Mouse (Mus musculus) regulatory T cell (primary cell): ENCODE results near the gene Paics.

Source experiments
- in situ Hi-C: fragments of 300-600 bp; cut with MboI, MseI; formaldehyde crosslinking; loops from one replicate; pipeline ENCODE4 v1.15.1; 2025; ENCODE audit warnings: high pct_unique_total_duplicates

Gene Paics

DNA sequence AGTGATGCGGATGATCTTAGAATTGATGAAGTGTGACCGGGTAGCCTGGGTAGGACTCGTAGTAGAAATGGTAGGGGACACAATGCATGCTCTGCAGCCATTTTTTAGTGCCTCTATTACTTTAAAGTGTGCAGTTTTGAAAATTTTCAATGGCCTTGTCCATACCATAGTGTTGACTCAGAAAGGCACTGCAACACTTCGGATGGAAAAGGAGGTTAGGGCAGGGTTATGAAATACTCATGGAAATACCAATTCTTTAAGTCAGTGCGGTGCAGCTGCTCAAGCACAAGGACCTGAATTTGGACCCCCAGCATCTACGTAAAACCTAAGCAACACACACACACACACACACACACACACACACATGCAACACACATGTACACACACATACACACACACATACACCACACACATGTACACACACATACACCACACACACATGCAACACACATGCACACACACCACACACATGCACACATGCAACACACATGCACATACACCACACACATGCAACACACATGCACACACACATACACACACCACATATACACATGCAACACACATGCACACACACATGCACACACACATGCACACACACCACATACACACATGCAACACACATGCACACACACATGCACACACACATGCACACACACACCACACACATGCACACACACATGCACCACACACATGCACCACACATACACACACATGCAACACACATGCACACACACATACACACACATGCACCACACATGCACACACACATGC lies 53.1 kb downstream of the Paics start, which contains the start of gene Arl9:
Arl9 (plus strand) TSS at position 5 of the 771 bp plus-strand sequence.
- in situ Hi-C loops, result no loop called here

DNA sequence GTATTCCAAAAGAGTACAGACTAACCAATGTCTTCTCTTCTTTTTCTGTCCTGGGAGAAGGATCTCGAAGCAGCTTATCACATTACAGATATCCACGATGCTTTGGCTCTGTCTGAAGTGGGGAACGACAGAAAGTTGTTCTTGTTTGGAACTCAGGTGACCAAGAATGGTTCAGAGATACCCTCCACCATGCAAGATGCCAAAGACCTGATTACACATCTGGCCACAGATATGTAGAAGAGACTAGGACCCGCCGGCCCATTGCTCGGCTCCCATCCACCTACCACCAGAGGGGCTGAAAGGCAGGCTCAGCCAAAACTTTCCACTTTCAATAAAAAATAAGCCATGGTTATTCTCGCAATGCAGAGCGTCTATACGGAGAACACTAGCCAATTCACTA lies 59.2 kb downstream of the Paics start:
- in situ Hi-C loops, result no loop called here

DNA sequence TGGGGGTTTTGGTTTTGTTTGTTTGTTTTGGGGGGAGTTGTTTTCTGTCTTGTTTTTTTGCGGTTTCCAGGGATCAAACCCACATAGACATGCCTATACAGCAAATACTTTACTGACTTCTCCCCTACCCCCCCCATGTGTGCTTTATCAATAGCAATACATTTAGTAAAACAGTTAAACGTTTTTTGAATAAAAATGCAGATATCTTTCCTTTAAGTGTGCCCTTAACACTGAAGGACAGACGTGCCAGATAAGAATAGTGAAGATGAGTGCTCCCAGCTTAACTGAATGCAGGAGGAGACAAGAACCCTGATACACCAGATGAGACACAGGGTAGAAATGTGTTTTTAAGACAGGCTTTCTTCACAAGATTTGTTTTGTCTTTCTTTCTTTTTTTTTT lies 60.0 kb downstream of the Paics start:
- in situ Hi-C loops, result no loop called here

DNA sequence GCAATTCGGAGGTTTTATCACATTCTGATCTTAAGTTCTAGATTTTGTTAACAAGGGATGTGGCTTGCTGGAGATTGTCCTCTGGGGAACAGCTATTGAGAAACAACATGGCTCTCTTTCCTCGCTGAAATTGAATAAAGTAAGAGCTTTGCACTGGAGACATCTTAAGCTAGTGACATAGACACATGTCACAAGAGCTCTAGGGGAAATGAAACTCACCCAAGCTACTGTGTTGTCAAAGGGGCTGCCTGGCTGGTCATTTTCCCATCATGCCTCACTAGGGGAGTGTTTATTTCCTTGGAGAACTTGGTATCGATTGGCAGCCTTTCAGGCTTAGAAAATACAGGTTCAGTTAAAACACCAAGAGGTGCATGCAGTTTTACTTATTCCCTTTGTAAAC lies 62.1 kb downstream of the Paics start:
- in situ Hi-C loops, result no loop called here

DNA sequence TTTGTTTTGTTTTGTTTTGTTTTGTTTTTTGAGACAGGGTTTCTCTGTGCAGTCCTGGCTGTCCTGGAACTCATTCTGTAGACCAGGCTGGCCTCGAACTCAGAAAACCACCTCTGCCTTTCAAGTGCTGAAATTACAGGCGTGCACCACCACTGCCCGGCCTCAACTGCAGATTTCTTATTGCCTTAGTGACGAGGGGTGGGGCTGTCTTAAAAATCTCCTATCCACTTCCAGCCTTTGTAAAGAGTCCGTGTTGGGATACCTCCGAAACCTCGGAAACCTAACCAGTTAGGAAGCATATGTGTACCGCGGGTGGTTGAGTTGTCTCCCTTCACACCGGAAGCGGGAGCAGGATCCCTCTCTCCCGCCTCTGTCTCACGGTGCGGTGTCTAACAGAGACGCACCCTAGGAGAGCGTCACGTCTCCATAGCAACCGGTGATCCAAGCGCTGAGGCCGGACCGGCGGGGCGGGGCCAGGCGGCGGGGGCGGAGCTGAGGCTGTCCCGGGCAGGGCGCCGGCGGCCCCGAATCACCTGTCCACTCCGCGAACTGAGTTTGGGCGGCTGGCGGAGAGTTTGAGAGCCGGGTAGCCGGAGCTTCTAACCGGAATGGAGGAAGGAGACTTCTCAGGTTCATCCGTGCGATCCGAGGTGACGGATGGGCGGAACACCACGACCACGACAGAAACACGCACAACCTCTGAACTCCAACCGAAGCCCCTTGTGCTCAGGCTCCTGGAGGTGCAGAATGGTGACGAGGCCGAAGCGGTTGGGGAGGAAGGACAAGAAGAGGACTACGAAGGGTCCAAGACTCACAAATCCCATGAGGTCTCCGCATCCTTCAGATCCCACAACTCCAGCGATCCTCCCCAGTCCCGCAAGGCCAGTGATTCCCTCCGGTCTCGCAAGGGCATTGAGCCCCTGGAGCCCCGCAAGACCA lies 64.7 kb downstream of the Paics start, which contains the start of gene Thegl:
Thegl (plus strand) TSS at position 480 of the 939 bp plus-strand sequence.
- in situ Hi-C loops, result no loop called here
